8 mouse cellular contexts compared by ENCODE assay signal in genomic region chr9:40414904-40415766, GRCm38 (mm10).
DNase-seq lines count a peak whose midpoint lies in the region; ATAC-seq and TF ChIP-seq lines count a peak whose summit lies in the region.

No protein-coding gene starts in this region.

- peak overlapping the region; percentile 40; the same call in 1 of the 2 replicates for H3K27ac ChIP-seq in ES-E14 (ENCODE audit: insufficient read depth, low read depth, low read length, poor library complexity, severe bottlenecking)
- H3K27ac ChIP-seq in forebrain, embryonic 10.5 days: peak overlapping the region; percentile 87
- peak overlapping the region; percentile 35; the same call in 1 of the 2 replicates for H3K27ac ChIP-seq in neural tube, embryonic 13.5 days (replicated peaks)

- H3K4me3 ChIP-seq in ES-E14 (ENCODE audit: insufficient read depth in 1 of 2, low read depth in 1 of 2, low read length in 2 of 2, poor library complexity in 1 of 2, severe bottlenecking in 1 of 2): peak overlapping the region; percentile 86 to 91
- H3K4me3 ChIP-seq in forebrain, embryonic 10.5 days: peak overlapping the region; percentile 69
- peak overlapping the region; percentile 58 for H3K4me3 ChIP-seq in neural tube, embryonic 13.5 days

- H3K27me3 ChIP-seq in forebrain, embryonic 10.5 days (ENCODE audit: poor library complexity, severe bottlenecking): no peaks in the 10 kb centered on the region
- no peaks in the 10 kb centered on the region for H3K27me3 ChIP-seq in neural tube, embryonic 13.5 days

- ATAC-seq in neural tube, embryonic 13.5 days (ENCODE audit: low read depth): peak; percentile 68

- H3K4me2 ChIP-seq in neural tube, embryonic 13.5 days: peak overlapping the region; percentile 86

- H3K36me3 ChIP-seq in ES-E14 (ENCODE audit: control insufficient read depth, insufficient read depth, low read length, poor library complexity, severe bottlenecking): no peaks in the 10 kb centered on the region
- H3K36me3 ChIP-seq in forebrain, embryonic 10.5 days (replicated peaks): no peaks in the 10 kb centered on the region
- no peaks in the 10 kb centered on the region for H3K36me3 ChIP-seq in neural tube, embryonic 13.5 days

- 36% methylated on average over 18 of the region's 18 CpGs for WGBS in forebrain, embryonic 10.5 days
- 28% methylated on average over 18 of the region's 18 CpGs for WGBS in large intestine, adult 2 months
- 35% methylated on average over 18 of the region's 18 CpGs for WGBS in neural tube, embryonic 13.5 days

- H3K4me1 ChIP-seq in ES-E14 (ENCODE audit: control insufficient read depth in 2 of 2, insufficient read depth in 2 of 2, low read length in 2 of 2, poor library complexity in 1 of 2): peaks cover 0 to 11% of the 10 kb centered on the region in 2 experiments; a peak in 2 of 4 replicates
- no peaks in the 10 kb centered on the region for H3K4me1 ChIP-seq in forebrain, embryonic 10.5 days
- H3K4me1 ChIP-seq in neural tube, embryonic 13.5 days (replicated peaks): no peaks in the 10 kb centered on the region

- peak; percentile 80 for DNase-seq in ES-E14 (ENCODE audit: low read depth, low spot score)
- DNase-seq in c-Kit-positive CD71-positive TER-119-positive erythroid progenitor cells, embryonic 14.5 days (ENCODE audit: low spot score): peak; percentile 76
- DNase-seq in forebrain, embryonic 10.5 days (ENCODE audit: extremely low spot score, low spot score): peak; percentile 48
- DNase-seq in heart, postnatal 36 days: peak; percentile 48 to 64
- DNase-seq in large intestine, adult 2 months (ENCODE audit: low read depth, low spot score): peak; percentile 81
- DNase-seq in lung, adult 18-20 months: peak; percentile 22 to 74
- DNase-seq in adrenal gland, adult 18-20 months (ENCODE audit: low spot score in 2 of 2): no peak

- no peaks in the 10 kb centered on the region for H3K9me3 ChIP-seq in ES-E14 (ENCODE audit: control insufficient read depth, insufficient read depth, low read depth, low read length)
- H3K9me3 ChIP-seq in forebrain, embryonic 10.5 days: no peaks in the 10 kb centered on the region
- no peaks in the 10 kb centered on the region for H3K9me3 ChIP-seq in neural tube, embryonic 13.5 days

- in situ Hi-C loops in ES-E14 (cut with MboI; ENCODE audit: low sequenced_read_pairs in 2 of 2, unreplicated experiment in 2 of 2): no loop called here

- H3K9ac ChIP-seq in ES-E14 (ENCODE audit: insufficient read depth, low read depth, low read length, poor library complexity, severe bottlenecking): peak overlapping the region; percentile 90
- H3K9ac ChIP-seq in neural tube, embryonic 13.5 days: peak overlapping the region; percentile 74

- intact Hi-C loops in heart, postnatal 36 days (cut with DNase I): loop anchor here (1.0 to 5.0 kb wide), 5 partner anchors 42 to 337 kb away; no protein-coding TSS in a partner anchor

TF ChIP-seq in ES-E14, 5 proteins besides CTCF, POLR2A, EP300 and RAD21:
- TF ChIP-seq MAFK (IDR thresholded peaks at IDR 0.05; ENCODE audit: insufficient read depth, low read depth, low read length) (no peak), ZNF384 (IDR thresholded peaks at IDR 0.05; ENCODE audit: low read depth, low read length) (0 out of 2 replicates have a peak, but pooled peaks have one; percentile 36)

Comparison
In these comparisons a context has a peak if more than half of its experiments do, and no peak if none do; other contexts are left out.
1. DNase-seq: peak in ES-E14 (single experiment), c-Kit-positive CD71-positive TER-119-positive erythroid progenitor cells, embryonic 14.5 days (single experiment), forebrain, embryonic 10.5 days (single experiment), heart, postnatal 36 days (2 of 2), large intestine, adult 2 months (single experiment) and lung, adult 18-20 months (2 of 2); none in adrenal gland, adult 18-20 months (0 of 2).
2. H3K27ac ChIP-seq: peak in every context shown above with its lines; median percentile 87 in forebrain, embryonic 10.5 days; 40 in ES-E14; 35 in neural tube, embryonic 13.5 days.
3. Peak in every context shown above with its lines, with median percentiles within 50 percentile points of each other: H3K4me3 ChIP-seq.